Mouse (Mus musculus) ES-Bruce4 (cell line): ENCODE results near the gene Cxcr6. TPM values are rescaled to one million over a fixed set of nuclear protein-coding genes. Genes with fewer than 3 reads are reported as not detected.

ENCODE experiments used
- H3K27ac ChIP-seq: 2 replicates; pipeline ENCODE4 v1.5.1; 2012; ENCODE audit warnings: low read length, inconsistent platforms; ENCODE audit not compliant: insufficient read depth
- H3K27me3 ChIP-seq: 2 replicates; pipeline ENCODE4 v1.6.1; 2012; ENCODE audit warnings: mild to moderate bottlenecking, low read length, inconsistent platforms; ENCODE audit not compliant: control insufficient read depth, poor library complexity, insufficient read depth, severe bottlenecking
- H3K36me3 ChIP-seq: 2 replicates; pipeline ENCODE4 v1.6.1; 2012; ENCODE audit warnings: inconsistent platforms, mild to moderate bottlenecking, low read length, moderate library complexity; ENCODE audit not compliant: control insufficient read depth, poor library complexity, insufficient read depth, severe bottlenecking
- H3K4me1 ChIP-seq: one replicate; pipeline ENCODE4 v1.8.1; 2011; ENCODE audit warnings: low read length; ENCODE audit not compliant: control insufficient read depth, insufficient read depth
- H3K4me3 ChIP-seq: 2 replicates; pipeline ENCODE4 v1.5.1; 2011; ENCODE audit warnings: low read depth, mild to moderate bottlenecking, low read length
- H3K9ac ChIP-seq: 2 replicates; pipeline ENCODE4 v1.6.1; 2012; ENCODE audit warnings: low read depth, mild to moderate bottlenecking, inconsistent platforms; ENCODE audit not compliant: poor library complexity, severe bottlenecking
- H3K9me3 ChIP-seq: replicated peaks from 2 replicates; pipeline ENCODE4 v1.6.1; 2012; ENCODE audit warnings: mild to moderate bottlenecking, low read length, inconsistent platforms; ENCODE audit not compliant: control insufficient read depth, poor library complexity, insufficient read depth, severe bottlenecking
- CTCF ChIP-seq: IDR thresholded peaks from one replicate; pipeline ENCODE4 v1.8.1; 2011; ENCODE audit warnings: low read depth, low read length
- EP300 ChIP-seq: IDR thresholded peaks from 2 replicates; pipeline ENCODE4 v1.6.1; 2011; ENCODE audit warnings: low read depth, low read length; ENCODE audit not compliant: insufficient read depth
- POLR2A ChIP-seq: IDR thresholded peaks from one replicate; pipeline ENCODE4 v1.8.1; 2011; ENCODE audit warnings: low read length; ENCODE audit not compliant: insufficient read depth
- polyA plus RNA-seq: library from polyadenylated mRNA; stranded (reverse); fragments of >200 nt; gene quantifications from 2 replicates; pipeline ENCODE4 v1.2.4, GENCODE M21; 2011; ENCODE audit warnings: low read depth; ENCODE audit not compliant: missing spikeins, insufficient read depth, insufficient read length

Gene Cxcr6
- polyA plus RNA-seq, 1 experiment = not detected

GRCm38 (mm10) chr9:123808583-123808982 is 2.3 kb downstream of the Cxcr6 start:
- no peaks in the 10 kb centered on the region for H3K4me1 ChIP-seq
- H3K27me3 ChIP-seq = no peaks in the 10 kb centered on the region
- no peaks in the 10 kb centered on the region for H3K36me3 ChIP-seq
- H3K27ac ChIP-seq = no peak overlapping the region
- no peak overlapping the region for H3K9ac ChIP-seq
- TF ChIP-seq CTCF (no peak), POLR2A (no peak), EP300 (no peak)
- no peaks in the 10 kb centered on the region for H3K9me3 ChIP-seq
- H3K4me3 ChIP-seq = no peak overlapping the region

GRCm38 (mm10) chr9:123811831-123812230 is 5.6 kb downstream of the Cxcr6 start:
- Histone ChIP-seq H3K27ac (no peak overlapping the region), H3K9me3 (no peaks in the 10 kb centered on the region), H3K27me3 (no peaks in the 10 kb centered on the region), H3K9ac (no peak overlapping the region), H3K4me3 (no peak overlapping the region), H3K36me3 (no peaks in the 10 kb centered on the region), H3K4me1 (no peaks in the 10 kb centered on the region)
- TF ChIP-seq POLR2A (no peak), CTCF (no peak), EP300 (no peak)

DNA sequence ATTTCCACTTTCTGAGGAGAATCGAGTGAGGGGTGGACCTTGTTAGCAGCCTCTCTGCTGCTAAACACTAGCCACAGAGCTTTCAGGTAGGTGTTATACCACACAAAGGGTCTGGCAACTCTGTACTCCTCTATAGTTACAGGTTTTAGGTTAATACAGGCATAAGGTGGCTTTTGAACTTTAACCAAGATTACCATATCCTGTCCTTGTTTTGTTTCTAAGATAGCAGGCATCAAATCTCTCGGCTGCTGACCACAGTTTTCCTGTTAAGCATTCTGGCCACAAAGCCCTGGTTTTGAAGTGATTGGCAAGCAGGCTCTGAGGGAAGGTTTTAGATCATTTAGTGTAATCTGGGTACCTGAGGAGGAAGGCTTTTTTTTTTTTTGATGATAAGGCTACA is 8.1 kb downstream of the Cxcr6 start:
- Histone ChIP-seq H3K36me3 (no peaks in the 10 kb centered on the region), H3K9ac (no peak overlapping the region), H3K4me1 (no peaks in the 10 kb centered on the region), H3K27ac (no peak overlapping the region), H3K4me3 (no peak overlapping the region), H3K27me3 (no peaks in the 10 kb centered on the region), H3K9me3 (no peaks in the 10 kb centered on the region)
- TF ChIP-seq POLR2A = no peak
- no peak for TF ChIP-seq CTCF
- no peak for TF ChIP-seq EP300

DNA sequence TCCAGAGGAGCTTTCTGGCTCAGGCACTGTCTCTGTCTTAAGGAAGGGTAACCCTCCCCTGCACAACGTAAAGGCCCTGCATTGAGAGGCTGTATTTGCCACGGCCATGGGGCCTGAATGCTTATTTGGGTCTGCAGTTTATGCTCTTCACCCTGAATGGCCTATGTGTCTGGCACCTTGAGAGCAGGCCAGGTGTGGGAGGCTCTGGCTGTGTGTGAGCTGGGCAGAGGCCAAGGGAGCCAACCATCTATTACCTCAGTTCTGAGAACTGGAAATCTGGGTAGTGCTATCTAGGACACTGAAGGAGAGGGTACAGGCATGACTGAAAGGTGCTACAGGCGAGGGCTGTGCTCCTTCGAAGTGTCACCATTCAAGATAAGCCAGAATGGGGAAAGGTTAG is 8.5 kb downstream of the Cxcr6 start:
- H3K9me3 ChIP-seq = no peaks in the 10 kb centered on the region
- H3K4me3 ChIP-seq = no peak overlapping the region
- no peaks in the 10 kb centered on the region for H3K27me3 ChIP-seq
- TF ChIP-seq CTCF = no peak
- TF ChIP-seq EP300 = no peak
- no peak for TF ChIP-seq POLR2A
- no peaks in the 10 kb centered on the region for H3K4me1 ChIP-seq
- H3K36me3 ChIP-seq = no peaks in the 10 kb centered on the region
- H3K27ac ChIP-seq = no peak overlapping the region
- H3K9ac ChIP-seq = no peak overlapping the region

DNA sequence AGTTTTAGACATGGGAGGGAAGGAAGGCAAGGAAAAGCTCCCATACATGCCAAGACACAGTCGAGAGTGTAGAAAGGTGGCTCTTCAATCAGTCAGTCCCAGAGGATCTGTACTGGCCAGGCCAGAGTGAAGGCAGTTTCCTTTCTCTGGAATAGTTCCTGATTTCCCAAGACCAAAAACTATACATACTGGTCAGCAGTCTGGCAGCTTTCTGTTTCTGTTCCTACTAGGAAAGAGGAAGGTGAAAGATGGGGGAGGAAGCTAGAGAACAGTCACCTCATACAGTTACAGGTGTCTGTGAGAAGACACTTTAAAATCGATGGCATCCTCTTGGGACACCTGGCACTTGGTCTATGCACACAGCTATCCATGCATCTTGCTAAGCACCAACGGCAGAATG is 9.2 kb downstream of the Cxcr6 start:
- Histone ChIP-seq H3K27me3 (no peaks in the 10 kb centered on the region), H3K4me1 (no peaks in the 10 kb centered on the region), H3K9ac (no peak overlapping the region), H3K4me3 (no peak overlapping the region), H3K36me3 (no peaks in the 10 kb centered on the region), H3K27ac (no peak overlapping the region), H3K9me3 (no peaks in the 10 kb centered on the region)
- TF ChIP-seq EP300 (no peak), CTCF (no peak), POLR2A (no peak)

DNA sequence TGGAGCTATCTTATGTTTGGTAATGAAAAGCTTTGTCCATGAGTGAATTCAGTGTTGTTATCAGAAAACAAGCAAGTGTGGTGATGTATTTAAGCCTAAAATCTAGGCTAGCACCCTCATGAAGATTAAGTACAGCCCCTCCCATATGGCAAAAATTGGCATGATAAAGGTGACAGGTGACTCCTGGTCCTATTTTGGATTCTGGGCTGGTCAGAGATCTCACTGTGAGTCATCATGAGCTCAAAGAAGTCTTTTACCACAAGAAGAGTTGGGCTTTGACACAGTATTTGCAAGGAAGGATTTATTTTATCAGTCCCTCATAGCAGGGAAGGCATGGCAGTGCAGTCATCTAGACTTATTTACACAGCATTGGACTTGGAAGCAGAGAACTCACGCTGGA is 9.7 kb downstream of the Cxcr6 start:
- H3K36me3 ChIP-seq = no peaks in the 10 kb centered on the region
- no peak overlapping the region for H3K27ac ChIP-seq
- no peaks in the 10 kb centered on the region for H3K9me3 ChIP-seq
- no peaks in the 10 kb centered on the region for H3K4me1 ChIP-seq
- no peak for TF ChIP-seq CTCF
- TF ChIP-seq EP300 = no peak
- TF ChIP-seq POLR2A = no peak
- H3K27me3 ChIP-seq = no peaks in the 10 kb centered on the region
- no peak overlapping the region for H3K9ac ChIP-seq
- H3K4me3 ChIP-seq = no peak overlapping the region
